Mouse (Mus musculus): ENCODE measurements around the gene Fam168b.

The Fam168b gene

DNA sequence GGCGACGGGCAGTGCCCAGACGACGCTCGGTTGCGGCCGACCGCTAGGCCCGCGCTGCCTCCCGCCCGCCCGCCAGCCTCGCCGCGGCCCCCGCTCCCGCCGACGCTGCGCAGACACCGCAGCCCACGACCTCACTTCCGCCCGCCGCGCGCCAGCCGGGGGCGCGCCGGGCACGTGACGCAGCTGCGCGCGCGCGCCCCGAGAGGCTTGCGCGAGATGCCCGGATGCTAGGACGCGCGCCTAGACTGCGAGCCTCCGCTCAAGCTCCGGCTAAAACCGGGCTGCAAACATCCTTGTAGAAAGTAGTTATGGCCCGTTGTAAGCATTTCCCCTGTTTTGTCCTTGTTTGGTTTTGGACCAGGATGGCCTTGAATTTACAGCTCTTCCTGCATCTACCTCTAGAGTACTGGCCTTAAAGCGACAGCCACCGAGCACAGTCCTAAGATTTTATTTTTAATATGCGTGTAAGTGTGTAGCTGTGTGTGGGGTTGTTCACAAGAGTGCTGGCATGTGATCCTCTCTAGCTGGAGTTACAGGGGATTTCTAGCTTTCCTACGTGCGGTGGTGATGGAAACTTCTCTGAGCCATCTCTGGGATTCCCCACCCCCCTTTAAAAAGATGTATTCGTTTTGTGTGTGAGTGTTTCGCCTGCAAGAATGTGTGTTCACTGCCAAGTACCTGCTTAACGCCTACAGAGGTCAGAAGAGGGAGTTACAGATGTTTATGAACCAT lies at the start of gene Fam168b:
TSS of gene Fam168b (minus strand) at position 179 of the 732 bp plus-strand sequence.
- peak; percentile 89 for DNase-seq (ENCODE audit: low spot score)

GRCm38 (mm10) chr1:34892466-34892865 lies 49.6 kb upstream of the Fam168b start:
- no peak for DNase-seq (ENCODE audit: low spot score)

DNA sequence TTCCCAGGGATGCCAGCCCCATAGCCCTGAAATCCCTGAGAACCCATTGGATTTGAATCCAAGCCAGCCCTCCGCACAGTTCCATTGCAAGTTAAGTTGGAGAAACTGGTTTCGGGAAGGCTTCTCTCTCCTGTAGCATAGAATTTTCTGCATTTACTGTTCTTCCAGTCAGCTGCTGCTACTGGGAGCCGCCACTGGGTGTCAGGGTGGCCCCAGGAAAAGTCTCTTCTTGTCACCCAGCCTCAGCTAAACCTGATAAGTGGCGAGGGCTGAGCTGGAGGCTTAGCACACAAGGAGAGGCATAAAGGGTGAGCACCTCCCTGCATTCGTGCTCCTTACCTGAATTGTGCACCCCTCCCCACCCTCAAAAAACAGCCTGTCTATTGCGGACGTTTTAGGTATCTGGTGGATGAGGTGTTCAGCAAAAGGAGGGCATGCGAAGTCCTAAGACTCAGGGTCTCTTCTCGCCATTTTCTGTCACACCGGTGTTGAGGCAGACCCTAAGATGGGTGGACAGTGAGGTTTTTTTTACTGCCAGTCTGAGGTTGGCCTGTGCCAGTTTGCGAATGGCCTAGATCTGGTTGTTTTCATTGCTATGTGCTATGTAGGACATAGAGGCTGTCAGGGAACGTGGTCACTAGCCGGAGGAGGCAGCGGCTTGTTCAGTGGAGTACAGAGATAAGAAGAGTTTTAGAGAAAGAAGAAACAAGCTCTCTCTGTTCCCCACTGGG lies 48.9 kb upstream of the Fam168b start:
- DNase-seq (ENCODE audit: low spot score): no peak

DNA sequence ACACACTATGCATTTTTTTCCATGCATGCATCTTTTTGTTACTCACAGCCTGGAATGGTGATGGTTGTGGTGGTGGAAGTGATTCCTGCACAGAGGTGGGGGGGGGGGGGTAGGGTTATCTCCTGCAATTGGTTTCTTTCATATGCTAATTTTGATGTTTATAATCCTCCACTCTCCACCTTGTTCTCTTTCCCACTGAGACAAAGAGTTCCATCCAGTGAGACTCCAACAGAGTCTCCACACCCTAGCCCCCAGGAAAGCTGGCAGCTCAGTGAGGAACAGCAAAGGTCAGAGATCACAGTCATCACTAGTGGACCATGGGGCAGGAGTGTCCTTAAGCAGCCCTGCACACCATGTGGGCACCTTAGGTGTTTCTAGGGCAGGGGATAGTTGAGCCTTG lies 40.9 kb upstream of the Fam168b start:
- no peak for DNase-seq (ENCODE audit: low spot score)

- no peak for DNase-seq (ENCODE audit: low spot score)
Measured at GRCm38 (mm10) chr1:34879611-34880010, 36.7 kb upstream of the Fam168b start.

GRCm38 (mm10) chr1:34873551-34873950 lies 30.7 kb upstream of the Fam168b start:
- DNase-seq (ENCODE audit: low spot score): no peak

GRCm38 (mm10) chr1:34871170-34871569 lies 28.3 kb upstream of the Fam168b start:
- no peak for DNase-seq (ENCODE audit: low spot score)

DNA sequence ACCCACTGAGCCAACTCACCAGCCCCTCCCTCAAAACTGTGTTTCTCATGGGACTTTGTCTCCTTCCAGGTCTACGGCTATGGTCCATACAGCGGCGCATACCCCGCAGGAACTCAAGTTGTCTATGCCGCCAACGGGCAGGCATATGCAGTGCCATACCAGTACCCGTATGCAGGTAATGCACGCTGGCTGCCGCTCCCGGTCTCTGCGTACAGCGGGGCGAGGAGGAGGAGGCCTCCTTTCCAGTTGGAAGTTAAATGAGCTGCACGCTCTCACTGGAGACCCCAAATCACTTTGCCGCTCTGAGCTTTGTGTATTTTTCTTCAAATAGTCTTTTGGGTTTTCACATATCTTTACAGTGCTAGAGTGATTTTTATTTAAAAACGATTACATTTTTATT lies 26.4 kb upstream of the Fam168b start:
- DNase-seq (ENCODE audit: low spot score): no peak

DNA sequence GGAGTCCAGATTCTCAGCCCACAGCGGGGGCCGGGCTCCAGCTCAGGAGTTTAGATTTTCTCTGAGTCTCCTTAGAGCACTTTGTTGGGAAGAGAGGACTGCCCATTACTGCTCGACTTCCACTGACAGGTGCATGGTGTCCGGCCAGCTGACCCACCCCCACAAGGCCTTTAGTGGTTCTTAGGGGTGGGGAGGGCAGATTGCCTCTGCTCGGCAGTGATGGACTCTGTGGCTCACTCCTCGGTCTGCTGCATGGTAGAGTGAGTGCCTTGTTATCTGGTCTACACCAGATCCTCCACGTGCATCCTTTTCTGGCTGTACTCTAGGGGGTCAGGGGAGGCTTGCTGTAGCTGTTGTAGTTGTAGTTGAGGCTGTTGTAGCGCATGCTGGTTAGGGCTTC lies 25.5 kb upstream of the Fam168b start:
- no peak for DNase-seq (ENCODE audit: low spot score)

DNA sequence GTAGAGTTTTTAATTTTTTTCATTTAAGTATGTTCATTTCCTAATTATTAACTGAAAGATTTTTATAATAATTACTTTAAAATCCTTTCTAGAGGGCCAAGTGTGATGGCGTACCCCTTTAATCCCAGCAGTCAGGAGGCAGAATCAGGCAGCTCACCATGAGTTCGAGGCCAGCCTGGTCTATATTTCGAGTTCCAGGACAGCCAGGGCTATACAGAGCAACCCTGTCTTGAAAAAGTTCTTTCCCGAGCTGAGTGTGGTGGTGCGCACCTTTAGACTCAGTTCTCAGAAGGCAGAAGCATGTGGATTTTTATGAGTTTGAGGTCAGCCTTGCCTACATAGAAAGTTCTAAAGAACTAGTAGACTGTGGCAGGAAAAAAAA lies 24.7 kb upstream of the Fam168b start:
- no peak for DNase-seq (ENCODE audit: low spot score)

DNA sequence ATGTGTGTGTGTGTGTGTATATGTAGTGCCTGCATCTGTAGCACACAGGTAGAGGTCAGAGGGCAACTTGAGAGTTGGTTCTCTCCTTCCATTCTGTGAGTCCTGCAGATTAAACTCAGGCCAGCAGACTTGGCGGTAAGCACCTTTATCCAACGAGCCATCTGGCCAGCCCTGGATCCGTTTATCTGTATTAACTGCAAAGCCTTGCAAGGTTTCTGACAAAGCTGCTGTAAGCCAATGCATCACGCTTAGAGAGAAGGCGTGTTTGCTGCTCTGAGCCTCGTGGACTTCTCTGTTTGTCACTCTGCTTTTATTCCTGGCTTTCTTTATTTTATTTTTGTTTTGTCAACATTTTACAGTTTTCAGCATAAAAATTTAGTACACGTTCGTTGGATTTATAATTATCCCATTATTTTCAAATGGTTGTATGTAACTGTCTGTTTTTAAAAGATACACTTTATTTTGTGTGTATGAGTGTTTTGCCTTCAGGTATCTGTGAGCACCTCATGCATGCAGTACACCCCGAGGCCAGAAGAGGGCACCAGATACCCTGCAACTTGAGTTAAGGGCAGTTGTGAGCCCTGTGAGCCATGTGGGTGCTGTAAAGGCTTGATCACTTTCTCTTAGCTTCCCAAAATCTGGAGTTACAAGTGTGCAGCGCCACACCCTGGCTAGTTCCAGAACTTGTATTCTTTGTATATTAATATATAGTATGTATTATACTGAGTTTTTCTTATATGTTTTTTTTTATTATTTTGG lies 24.1 kb upstream of the Fam168b start:
- DNase-seq (ENCODE audit: low spot score): peak; percentile 87

DNA sequence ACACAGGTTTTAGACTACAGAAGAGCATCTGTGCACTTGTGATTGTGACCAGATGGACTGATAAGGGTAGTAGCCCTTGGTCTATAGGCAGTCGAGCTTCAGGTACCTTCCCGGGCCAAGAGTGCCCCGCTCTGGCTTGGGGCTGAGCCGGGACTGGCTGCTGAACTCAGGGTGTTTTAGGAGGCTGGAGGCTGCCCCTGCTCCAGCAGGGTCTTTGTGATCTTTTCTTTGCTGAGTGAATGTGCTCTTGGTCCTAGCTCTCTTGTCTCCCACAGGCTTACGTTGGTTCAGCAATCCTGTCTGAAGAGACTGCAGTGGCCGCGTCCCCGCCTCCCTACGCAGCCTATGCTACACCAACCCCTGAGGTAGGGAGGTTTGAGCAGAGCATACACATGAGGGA lies 23.0 kb upstream of the Fam168b start:
- no peak for DNase-seq (ENCODE audit: low spot score)

DNA sequence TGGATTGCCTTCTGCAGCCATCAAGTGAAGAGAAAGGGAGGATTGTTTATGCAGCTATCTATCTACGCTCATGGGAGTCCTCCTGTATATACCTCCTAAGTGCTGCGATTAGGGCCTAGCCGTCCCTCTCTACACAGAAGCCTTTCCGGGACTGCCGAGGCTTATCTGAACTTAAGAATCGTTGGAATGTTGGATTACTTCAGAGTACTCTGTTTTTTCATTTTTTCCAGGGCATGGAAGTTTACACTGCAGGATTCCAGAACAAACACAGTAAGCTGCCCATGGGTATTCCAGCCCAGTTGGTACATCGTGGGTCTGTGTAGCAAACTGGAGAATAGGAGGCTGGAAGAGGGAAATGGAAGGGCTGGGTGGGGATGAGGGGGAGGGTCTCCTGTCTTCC lies 21.4 kb upstream of the Fam168b start:
- no peak for DNase-seq (ENCODE audit: low spot score)

DNA sequence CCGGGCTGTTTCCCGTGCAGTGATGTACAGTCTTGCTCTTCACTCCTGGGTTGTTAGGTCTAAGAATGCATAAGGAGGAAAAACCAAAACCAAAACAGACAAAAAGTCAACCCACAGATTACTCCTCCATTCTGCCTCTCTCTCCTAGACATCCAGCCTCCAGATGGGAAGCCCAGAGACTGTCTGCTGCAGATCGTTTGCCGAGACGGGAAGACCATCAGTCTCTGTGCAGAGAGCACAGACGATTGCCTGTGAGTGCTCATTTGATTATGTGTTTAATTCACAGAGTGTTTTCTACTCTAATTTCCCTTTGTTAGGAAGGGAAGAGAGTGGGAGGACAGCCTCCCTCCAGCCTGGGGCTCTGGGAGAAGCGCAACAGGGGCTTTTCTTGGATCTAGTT lies 20.5 kb upstream of the Fam168b start:
- DNase-seq (ENCODE audit: low spot score): no peak

- DNase-seq (ENCODE audit: low spot score): no peak
Measured at GRCm38 (mm10) chr1:34862877-34863276, 20.0 kb upstream of the Fam168b start.

DNA sequence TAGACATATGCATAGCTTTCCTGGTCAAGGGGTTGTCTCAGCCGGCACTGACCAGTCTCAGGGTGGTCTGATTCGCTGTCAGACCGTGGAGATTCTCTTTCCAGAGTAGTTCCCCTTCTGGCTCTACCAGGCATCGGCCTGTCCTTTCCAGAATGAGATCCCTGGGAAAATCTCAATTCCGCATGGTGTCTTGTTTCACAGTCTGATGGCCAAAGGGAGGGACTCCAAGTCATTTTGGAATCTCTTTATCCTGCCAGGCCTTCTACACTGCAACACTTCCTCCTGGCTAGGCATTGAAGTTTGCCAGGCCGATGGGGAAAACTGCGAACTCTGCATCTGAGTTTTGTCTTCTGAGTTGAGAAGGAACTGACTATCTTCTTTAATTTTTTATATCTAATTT lies 17.3 kb upstream of the Fam168b start:
- DNase-seq (ENCODE audit: low spot score): no peak

- DNase-seq (ENCODE audit: low spot score): no peak
Measured at GRCm38 (mm10) chr1:34859761-34860160, 16.9 kb upstream of the Fam168b start.

- DNase-seq (ENCODE audit: low spot score): no peak
Measured at GRCm38 (mm10) chr1:34858671-34859070, 15.8 kb upstream of the Fam168b start.

- DNase-seq (ENCODE audit: low spot score): no peak
Measured at GRCm38 (mm10) chr1:34855056-34855739, 12.3 kb upstream of the Fam168b start.

GRCm38 (mm10) chr1:34853786-34854185 lies 10.9 kb upstream of the Fam168b start:
- DNase-seq (ENCODE audit: low spot score): no peak

DNA sequence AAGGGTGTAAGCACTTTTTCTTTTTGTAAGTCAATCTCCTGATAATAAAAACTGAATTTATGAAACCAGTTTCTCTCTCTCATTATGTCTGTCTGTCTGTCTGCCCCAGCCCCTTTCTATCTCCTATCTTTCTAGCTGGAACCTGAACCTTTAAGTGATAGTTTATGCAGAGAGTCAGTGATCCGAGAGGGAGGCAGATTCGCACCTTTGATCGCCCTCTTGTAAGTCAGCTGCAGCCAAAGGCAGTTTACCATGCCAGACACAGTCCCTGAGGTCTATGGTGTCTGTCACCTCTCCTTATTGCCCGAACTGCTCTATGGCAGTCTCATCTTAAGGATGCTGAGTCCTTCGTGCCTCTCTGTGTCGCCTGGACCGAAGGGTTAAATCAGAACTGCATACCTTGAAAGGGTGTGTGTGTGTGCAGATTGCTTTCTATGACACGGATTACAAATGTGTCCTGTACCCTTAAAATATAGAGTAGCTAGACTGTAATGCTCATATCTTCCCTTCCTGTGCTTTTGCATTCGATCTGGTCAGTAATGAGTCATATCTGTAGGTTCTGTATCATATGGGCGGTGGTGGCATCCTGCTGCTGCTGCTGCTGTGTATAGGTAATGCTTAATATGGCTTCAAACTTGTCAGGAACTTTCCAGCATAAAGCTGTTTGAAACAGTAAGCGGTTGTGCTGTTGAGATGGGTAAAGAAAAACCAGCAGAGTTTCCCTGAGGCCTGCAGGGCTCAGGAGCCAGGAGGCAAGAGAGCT lies 9.4 kb upstream of the Fam168b start:
- no peak for DNase-seq (ENCODE audit: low spot score)

DNA sequence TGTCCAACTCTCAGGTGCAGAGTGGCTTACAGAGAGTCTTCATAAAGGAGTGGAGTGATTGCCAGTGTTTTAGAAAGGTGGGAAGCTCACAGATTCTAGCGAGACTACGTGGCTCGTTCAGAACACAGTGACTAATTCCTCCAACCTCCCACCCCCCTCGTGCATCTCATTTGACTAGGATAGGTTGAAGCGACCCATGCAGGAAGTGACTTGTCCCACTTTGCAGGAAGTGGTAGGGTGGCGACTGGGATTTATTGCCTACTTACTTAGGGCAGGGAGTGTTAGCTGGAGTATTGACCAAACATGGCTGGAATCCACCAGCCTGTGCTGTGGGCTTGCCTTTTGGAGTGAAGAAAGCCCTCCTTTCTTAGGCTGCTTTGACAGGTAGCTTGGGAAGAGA lies 8.7 kb upstream of the Fam168b start:
- peak; percentile 46 for DNase-seq (ENCODE audit: low spot score)

All from T-cell, adult 2 months (primary cell).